In the genomic region with DNA sequence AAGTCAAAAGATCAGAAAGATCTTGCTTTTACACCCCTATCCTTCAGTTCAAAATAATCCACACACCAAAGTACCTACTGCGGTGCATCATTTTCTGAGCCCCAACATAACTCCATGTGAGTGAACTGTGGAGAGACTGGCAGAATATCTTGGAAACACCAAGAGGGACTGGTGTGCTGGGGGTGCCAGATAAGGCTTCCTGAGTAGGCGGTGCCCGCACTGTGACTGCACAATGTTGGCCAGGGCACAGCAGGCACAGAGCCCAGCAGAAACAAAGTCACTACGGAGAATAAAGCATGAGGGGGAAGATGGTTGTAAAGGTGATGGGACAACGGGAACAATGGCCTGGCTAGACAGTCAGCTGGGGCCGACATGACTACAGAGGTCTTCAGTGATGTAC, we compare ENCODE assay signal across 9 mouse cellular contexts.
A peak's percentile ranks its signal among the peaks of the same experiment; 100 is the strongest.
DNase-seq lines count a peak whose midpoint lies in the region; ATAC-seq and TF ChIP-seq lines count a peak whose summit lies in the region.
"Had no signal": no experiment of that assay in that cellular context is flagged by ENCODE, and none has a peak within 500 bp of the region (broad histone marks: within the 10 kb centered on the region; RNA-seq: fewer than 3 reads in every experiment).

No protein-coding gene starts in this region.

- intact Hi-C loops in left cerebral cortex, postnatal 25 days (cut with DNase I), result no loop called here

- TF ChIP-seq POLR2A in thymus, adult 2 months (IDR thresholded peaks at IDR 0.05; ENCODE audit: control insufficient read depth, extremely low read depth, insufficient read depth, low read length, poor library complexity), result no peak

- H3K27me3 ChIP-seq in thymus, adult 2 months (ENCODE audit: control insufficient read depth, insufficient read depth, low read length), result no peaks in the 10 kb centered on the region
- no peaks in the 10 kb centered on the region for H3K27me3 ChIP-seq in heart, postnatal 0 days (ENCODE audit: control insufficient read depth, insufficient read depth, low read length)
- H3K27me3 ChIP-seq: midbrain, embryonic 12.5 days had no signal

- no peak overlapping the region for H3K4me3 ChIP-seq in thymus, adult 2 months (ENCODE audit: control insufficient read depth, insufficient read depth, low read length)
- H3K4me3 ChIP-seq in heart, postnatal 0 days (ENCODE audit: low read depth, low read length), result no peak overlapping the region
- H3K4me3 ChIP-seq: midbrain, embryonic 12.5 days had no signal

- H3K9me3 ChIP-seq in heart, postnatal 0 days (replicated peaks; ENCODE audit: control insufficient read depth, low read length), result no peaks in the 10 kb centered on the region
- H3K9me3 ChIP-seq: midbrain, embryonic 12.5 days had no signal

- H3K36me3 ChIP-seq in thymus, adult 2 months (ENCODE audit: control insufficient read depth, insufficient read depth, low read length), result no peaks in the 10 kb centered on the region
- H3K36me3 ChIP-seq in heart, postnatal 0 days (replicated peaks; ENCODE audit: control insufficient read depth, insufficient read depth, low read length), result peaks cover 12% of the 10 kb centered on the region; the same call in 1 of the 2 replicates
- H3K36me3 ChIP-seq: midbrain, embryonic 12.5 days had no signal

- no peak for TF ChIP-seq EP300 in heart, postnatal 0 days (IDR thresholded peaks at IDR 0.05; ENCODE audit: low read depth)

- peak; percentile 30 for DNase-seq in thymus, adult 2 months
- DNase-seq in thymus, adult 18-20 months, result no peak
- peak; percentile 76 for DNase-seq in heart, postnatal 0 days (ENCODE audit: low spot score)
- DNase-seq in lung, postnatal 25 days (ENCODE audit: low spot score), result peak; percentile 73
- no peak for DNase-seq in natural killer cell, adult 2 months (ENCODE audit: low spot score in 2 of 2)
- no peak for DNase-seq in left cerebral cortex, postnatal 25 days (ENCODE audit: low spot score in 2 of 2)

- no peak overlapping the region for H3K9ac ChIP-seq in heart, postnatal 0 days (replicated peaks; ENCODE audit: low read depth, low read length)
- H3K9ac ChIP-seq: midbrain, embryonic 12.5 days had no signal

- H3K4me1 ChIP-seq in thymus, adult 2 months (replicated peaks; ENCODE audit: control insufficient read depth, insufficient read depth, low read length), result peaks cover 36% of the 10 kb centered on the region
- H3K4me1 ChIP-seq in heart, postnatal 0 days (ENCODE audit: control insufficient read depth, insufficient read depth), result peaks cover 78% of the 10 kb centered on the region

- peak overlapping the region; percentile 21; the same call in 1 of the 2 replicates for H3K27ac ChIP-seq in thymus, adult 2 months (ENCODE audit: control insufficient read depth, insufficient read depth, low read length)
- peak overlapping the region; percentile 53 for H3K27ac ChIP-seq in heart, postnatal 0 days (ENCODE audit: low read depth)
- H3K27ac ChIP-seq: midbrain, embryonic 12.5 days had no signal

- no peak overlapping the region for H3K4me2 ChIP-seq in heart, postnatal 0 days (ENCODE audit: low read depth, low read length)
- H3K4me2 ChIP-seq: midbrain, embryonic 12.5 days had no signal

- WGBS in thymus, adult 2 months, result 12% methylated on average over 6 of the region's 6 CpGs
- 20% methylated on average over 6 of the region's 6 CpGs for WGBS in heart, postnatal 0 days

- ATAC-seq in heart, postnatal 0 days (ENCODE audit: insufficient read depth, low read depth), result peak; percentile 70
- no peak for ATAC-seq in CD4-positive, CD25-positive, alpha-beta regulatory T cell, adult 4 months
- ATAC-seq: hindbrain, embryonic 16.5 days had no signal

- no peak for TF ChIP-seq CTCF in thymus, adult 2 months (IDR thresholded peaks at IDR 0.05; ENCODE audit: borderline replicate concordance, control insufficient read depth, extremely low read depth, insufficient read depth, low read length, poor library complexity)
- no peak for TF ChIP-seq CTCF in heart, postnatal 0 days (IDR thresholded peaks at IDR 0.05; ENCODE audit: low read depth)

Comparison
In these comparisons a context has a peak if more than half of its experiments do, and no peak if none do; other contexts are left out.
1. DNase-seq: peak in thymus, adult 2 months (single experiment), heart, postnatal 0 days (single experiment) and lung, postnatal 25 days (single experiment); none in thymus, adult 18-20 months (0 of 2), natural killer cell, adult 2 months (0 of 2) and left cerebral cortex, postnatal 25 days (0 of 2).